ENCODE assay signal across 14 mouse cellular contexts in genomic region chr13:112425181-112425654, GRCm38 (mm10). TPM values are rescaled to one million over a fixed set of nuclear protein-coding genes. Genes with fewer than 3 reads are reported as not detected.
A peak's percentile ranks its signal among the peaks of the same experiment; 100 is the strongest.
DNase-seq lines count a peak whose midpoint lies in the region; ATAC-seq and TF ChIP-seq lines count a peak whose summit lies in the region.
"Had no signal": no experiment of that assay in that cellular context is flagged by ENCODE, and none has a peak within 500 bp of the region (broad histone marks: within the 10 kb centered on the region; RNA-seq: fewer than 3 reads in every experiment).

No protein-coding gene starts in this region.

- no peak for TF ChIP-seq CTCF in intestine, postnatal 0 days (IDR thresholded peaks at IDR 0.05; ENCODE audit: low read depth)

- no peak overlapping the region for H3K4me2 ChIP-seq in intestine, embryonic 15.5 days (replicated peaks)
- no peak overlapping the region for H3K4me2 ChIP-seq in intestine, postnatal 0 days (replicated peaks; ENCODE audit: low read depth)
- peak overlapping the region; percentile 40 for H3K4me2 ChIP-seq in heart, embryonic 11.5 days
- H3K4me2 ChIP-seq: limb, embryonic 15.5 days; midbrain, embryonic 15.5 days had no signal

- H3K27ac ChIP-seq in intestine, embryonic 15.5 days = no peak overlapping the region; the same call in 1 of the 2 replicates
- H3K27ac ChIP-seq in intestine, postnatal 0 days (ENCODE audit: low read depth, low read length) = no peak overlapping the region
- H3K27ac ChIP-seq in heart, embryonic 11.5 days (ENCODE audit: low read depth, low read length) = peak overlapping the region; percentile 91
- H3K27ac ChIP-seq: limb, embryonic 15.5 days; midbrain, embryonic 15.5 days had no signal

- 0 out of 2 replicates have a peak, but pooled peaks cover 3% of the 10 kb centered on the region for H3K4me1 ChIP-seq in intestine, embryonic 15.5 days (replicated peaks)
- no peaks in the 10 kb centered on the region for H3K4me1 ChIP-seq in intestine, postnatal 0 days (replicated peaks; ENCODE audit: control insufficient read depth, insufficient read depth, low read length)
- peaks cover 29% of the 10 kb centered on the region for H3K4me1 ChIP-seq in heart, embryonic 11.5 days (ENCODE audit: control insufficient read depth, insufficient read depth, low read length)
- H3K4me1 ChIP-seq: midbrain, embryonic 15.5 days had no signal

- H3K27me3 ChIP-seq in intestine, embryonic 15.5 days (replicated peaks) = no peaks in the 10 kb centered on the region
- no peaks in the 10 kb centered on the region for H3K27me3 ChIP-seq in intestine, postnatal 0 days (replicated peaks; ENCODE audit: control insufficient read depth, insufficient read depth, low read length)
- no peaks in the 10 kb centered on the region for H3K27me3 ChIP-seq in heart, embryonic 11.5 days (ENCODE audit: control insufficient read depth, insufficient read depth, low read length)
- H3K27me3 ChIP-seq: limb, embryonic 15.5 days; midbrain, embryonic 15.5 days had no signal

- peak; percentile 32 for DNase-seq in Muller cell, postnatal 12 days (ENCODE audit: inconsistent ontology term)
- peak; percentile 20 to 29 for DNase-seq in natural killer cell, adult 2 months (ENCODE audit: low spot score in 2 of 2)
- no peak for DNase-seq in ovary, adult 18-20 months (ENCODE audit: low spot score)
- DNase-seq in c-Kit-positive CD71-positive TER-119-positive erythroid progenitor cells, embryonic 14.5 days (ENCODE audit: low spot score) = no peak
- DNase-seq in gastrocnemius, postnatal 10 days = no peak
- DNase-seq: cerebellum, adult 2 months; embryo, embryonic 11 days; kidney, adult 2 months; layer of hippocampus, postnatal 36 days had no signal

- 0 out of 2 replicates have a peak, but pooled peaks have one; percentile 34 for ATAC-seq in intestine, embryonic 15.5 days
- no peak for ATAC-seq in intestine, postnatal 0 days
- peak; percentile 59 for ATAC-seq in heart, embryonic 11.5 days (replicated peaks; ENCODE audit: insufficient number of reproducible peaks, low FRiP score, low TSS enrichment)
- ATAC-seq: midbrain, embryonic 15.5 days had no signal

- WGBS in intestine, embryonic 15.5 days = 34% methylated on average over 8 of the region's 8 CpGs
- WGBS in intestine, postnatal 0 days = 48% methylated on average over 8 of the region's 8 CpGs
- WGBS in heart, embryonic 11.5 days (ENCODE audit: insufficient replicate concordance) = 20% methylated on average over 8 of the region's 8 CpGs

- H3K9ac ChIP-seq in intestine, embryonic 15.5 days = no peak overlapping the region
- no peak overlapping the region for H3K9ac ChIP-seq in intestine, postnatal 0 days (ENCODE audit: low read depth, low read length)
- peak overlapping the region; percentile 54 for H3K9ac ChIP-seq in heart, embryonic 11.5 days (ENCODE audit: low read depth, low read length)
- H3K9ac ChIP-seq: limb, embryonic 15.5 days; midbrain, embryonic 15.5 days had no signal

- H3K36me3 ChIP-seq in intestine, embryonic 15.5 days = no peaks in the 10 kb centered on the region
- H3K36me3 ChIP-seq in intestine, postnatal 0 days (ENCODE audit: control insufficient read depth, insufficient read depth) = no peaks in the 10 kb centered on the region
- no peaks in the 10 kb centered on the region for H3K36me3 ChIP-seq in heart, embryonic 11.5 days (ENCODE audit: control insufficient read depth, insufficient read depth, low read length)
- H3K36me3 ChIP-seq: limb, embryonic 15.5 days; midbrain, embryonic 15.5 days had no signal

- H3K9me3 ChIP-seq in intestine, embryonic 15.5 days = no peaks in the 10 kb centered on the region
- H3K9me3 ChIP-seq in intestine, postnatal 0 days (ENCODE audit: control insufficient read depth) = no peaks in the 10 kb centered on the region
- H3K9me3 ChIP-seq in heart, embryonic 11.5 days (replicated peaks; ENCODE audit: control insufficient read depth, low read length) = no peaks in the 10 kb centered on the region
- H3K9me3 ChIP-seq: limb, embryonic 15.5 days; midbrain, embryonic 15.5 days had no signal

- H3K4me3 ChIP-seq in intestine, embryonic 15.5 days (replicated peaks) = no peak overlapping the region
- no peak overlapping the region for H3K4me3 ChIP-seq in intestine, postnatal 0 days (ENCODE audit: low read depth, low read length)
- H3K4me3 ChIP-seq in heart, embryonic 11.5 days (ENCODE audit: low read depth, low read length) = no peak overlapping the region
- H3K4me3 ChIP-seq: limb, embryonic 15.5 days; midbrain, embryonic 15.5 days had no signal

RNA-seq across cellular contexts. Expression of gene Il6st, which starts 38.7 kb away (rescaled TPM):
- polyA plus RNA-seq in intestine, embryonic 15.5 days (2015; fragmentation: Nextera tagmentation; extraction: Ambion mirVana) = 31.9 and 37.8 TPM in 2 replicates
- polyA plus RNA-seq in intestine, postnatal 0 days (2015; fragmentation: Nextera tagmentation; extraction: Ambion mirVana) = 19.6 and 20.5 TPM in 2 replicates
- polyA plus RNA-seq in heart, embryonic 11.5 days (2014; fragmentation: Nextera tagmentation; extraction: Ambion mirVana) = 50.0 and 68.2 TPM in 2 replicates
- total RNA-seq in gastrocnemius, postnatal 10 days (2021) = 100 to 1,000 TPM; 129 to 145 TPM

Comparison
In these comparisons a context has a peak if more than half of its experiments do, and no peak if none do; other contexts are left out.
1. DNase-seq: peak in Muller cell, postnatal 12 days (single experiment) and natural killer cell, adult 2 months (2 of 2); none in ovary, adult 18-20 months (single experiment), c-Kit-positive CD71-positive TER-119-positive erythroid progenitor cells, embryonic 14.5 days (single experiment) and gastrocnemius, postnatal 10 days (single experiment).